Mouse (Mus musculus) limb, embryonic 10.5 days (tissue): ENCODE data around the gene Fam192a. TPM values are rescaled to one million over a fixed set of nuclear protein-coding genes. Genes with fewer than 3 reads are reported as not detected.

Experiments used
- DNase-seq: peaks from one replicate; pipeline ENCODE4 v3.0.0-alpha.2; 2017; ENCODE audit warnings: low spot score
- H3K27ac ChIP-seq: fragments of 300-500 bp; sonication (generic); 2 replicates; pipeline ENCODE4 v1.5.1; 2016; ENCODE audit warnings: mild to moderate bottlenecking
- H3K27me3 ChIP-seq: fragments of 300-500 bp; sonication (generic); 2 replicates; pipeline ENCODE4 v1.6.1; 2016; ENCODE audit warnings: low read depth, mild to moderate bottlenecking; ENCODE audit not compliant: poor library complexity, severe bottlenecking
- H3K36me3 ChIP-seq: fragments of 300-500 bp; sonication (generic); 2 replicates; pipeline ENCODE4 v1.6.1; 2016; ENCODE audit warnings: mild to moderate bottlenecking, moderate library complexity
- H3K4me1 ChIP-seq: fragments of 300-500 bp; sonication (generic); 2 replicates; pipeline ENCODE4 v1.6.1; 2016
- H3K4me3 ChIP-seq: fragments of 300-500 bp; sonication (generic); 2 replicates; pipeline ENCODE4 v1.5.1; 2016; ENCODE audit warnings: mild to moderate bottlenecking, moderate library complexity
- H3K9me3 ChIP-seq: fragments of 300-500 bp; sonication (generic); replicated peaks from 2 replicates; pipeline ENCODE4 v1.6.1; 2016; ENCODE audit warnings: mild to moderate bottlenecking
- WGBS: fragments of 180-500 bp; shearing (Covaris S2); methylation state at CpG from one replicate; pipeline ENCODE4 v1.1.7; 2016; 5-methylcytosine and 5-hydroxymethylcytosine counted together
- polyA plus RNA-seq: library from polyadenylated mRNA; unstranded; fragments of >200 nt; fragmentation: Nextera tagmentation; extraction: Ambion mirVana; gene quantifications from 2 replicates; pipeline ENCODE4 v1.2.1, GENCODE M21; 2016

The Fam192a gene
- polyA plus RNA-seq, 1 experiment from 2014 or later, result 81.0 TPM

GRCm38 (mm10) chr8:94540025-94540424 lies 61.8 kb downstream of the Fam192a start:
- no peaks in the 10 kb centered on the region for H3K9me3 ChIP-seq
- H3K27ac ChIP-seq, result no peak overlapping the region
- no peak overlapping the region for H3K4me3 ChIP-seq
- H3K36me3 ChIP-seq, result no peaks in the 10 kb centered on the region
- no peak for DNase-seq
- WGBS, result 79% methylated on average over 2 of the region's 2 CpGs
- peaks cover 20% of the 10 kb centered on the region for H3K27me3 ChIP-seq
- peaks cover 9% of the 10 kb centered on the region for H3K4me1 ChIP-seq

DNA sequence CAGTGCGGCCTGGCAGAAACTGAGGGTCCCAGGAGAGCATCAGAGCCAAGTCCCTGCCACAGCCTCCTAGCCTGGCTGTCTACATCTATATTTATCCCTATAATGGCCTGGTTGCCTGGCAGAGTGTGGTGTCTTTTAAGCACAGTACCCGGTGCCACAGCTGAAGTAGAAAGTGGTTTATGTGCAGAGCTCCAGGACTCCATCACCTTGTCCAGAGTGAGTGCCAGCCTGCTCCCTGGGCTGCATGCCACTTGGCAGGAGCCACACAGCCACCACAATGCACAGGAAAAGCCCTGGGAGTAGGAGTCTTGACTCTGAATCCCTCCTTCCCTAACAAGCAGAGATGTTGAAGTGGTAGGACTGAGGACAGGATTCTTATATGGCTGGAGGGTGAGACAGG lies 64.3 kb downstream of the Fam192a start:
- Histone ChIP-seq H3K27me3 (peaks cover 45% of the 10 kb centered on the region), H3K4me3 (no peak overlapping the region), H3K36me3 (no peaks in the 10 kb centered on the region), H3K4me1 (peaks cover 14% of the 10 kb centered on the region), H3K9me3 (no peaks in the 10 kb centered on the region), H3K27ac (no peak overlapping the region)
- 91% methylated on average over 2 of the region's 2 CpGs for WGBS
- no peak for DNase-seq

DNA sequence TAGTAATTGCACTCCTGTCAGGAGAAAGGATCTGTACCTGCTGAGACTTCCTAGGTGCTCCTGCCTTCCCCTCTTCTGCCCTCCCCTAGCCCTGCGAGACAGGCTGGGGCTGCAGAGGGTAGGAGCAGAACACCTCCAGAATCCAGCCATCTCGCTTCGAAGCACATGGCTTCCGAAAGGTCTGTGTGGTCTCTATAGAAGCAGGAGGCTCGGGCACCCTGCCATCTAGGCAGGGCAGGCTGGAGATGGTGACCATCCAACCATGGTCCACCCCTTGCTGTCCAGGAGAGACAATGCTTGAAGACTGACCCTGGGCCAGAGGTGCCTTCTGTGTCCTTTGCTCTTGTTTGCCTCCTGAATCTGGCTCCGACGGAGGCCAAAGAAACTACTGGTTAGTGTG lies 66.2 kb downstream of the Fam192a start:
- Histone ChIP-seq H3K36me3 (no peaks in the 10 kb centered on the region), H3K4me3 (no peak overlapping the region), H3K9me3 (no peaks in the 10 kb centered on the region), H3K27ac (no peak overlapping the region), H3K27me3 (peaks cover 63% of the 10 kb centered on the region), H3K4me1 (peaks cover 20% of the 10 kb centered on the region)
- DNase-seq, result no peak
- 87% methylated on average over 7 of the region's 7 CpGs for WGBS

DNA sequence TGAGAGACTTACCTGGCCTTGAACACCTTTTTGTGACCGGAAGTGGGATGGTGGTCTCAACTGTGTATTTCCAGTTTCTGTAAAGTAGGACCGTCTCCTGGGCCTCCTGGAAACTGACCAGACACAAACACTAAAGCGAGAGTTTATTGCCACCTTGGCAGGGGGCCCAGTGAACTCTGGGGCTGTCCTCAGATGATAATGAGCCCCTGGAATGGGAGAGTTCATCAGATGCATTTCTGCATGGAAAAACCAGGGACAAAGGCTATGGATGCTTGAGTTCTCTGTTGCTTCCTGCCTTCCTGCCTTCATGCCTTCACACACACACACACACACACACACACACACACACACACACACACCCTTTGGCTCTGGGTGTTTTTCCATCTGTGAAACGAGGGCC lies 67.2 kb downstream of the Fam192a start:
- DNase-seq, result no peak
- 29% methylated on average over 4 of the region's 4 CpGs for WGBS
- Histone ChIP-seq H3K27me3 (peaks cover 71% of the 10 kb centered on the region), H3K4me1 (peaks cover 20% of the 10 kb centered on the region), H3K27ac (no peak overlapping the region), H3K9me3 (no peaks in the 10 kb centered on the region), H3K4me3 (no peak overlapping the region), H3K36me3 (no peaks in the 10 kb centered on the region)

DNA sequence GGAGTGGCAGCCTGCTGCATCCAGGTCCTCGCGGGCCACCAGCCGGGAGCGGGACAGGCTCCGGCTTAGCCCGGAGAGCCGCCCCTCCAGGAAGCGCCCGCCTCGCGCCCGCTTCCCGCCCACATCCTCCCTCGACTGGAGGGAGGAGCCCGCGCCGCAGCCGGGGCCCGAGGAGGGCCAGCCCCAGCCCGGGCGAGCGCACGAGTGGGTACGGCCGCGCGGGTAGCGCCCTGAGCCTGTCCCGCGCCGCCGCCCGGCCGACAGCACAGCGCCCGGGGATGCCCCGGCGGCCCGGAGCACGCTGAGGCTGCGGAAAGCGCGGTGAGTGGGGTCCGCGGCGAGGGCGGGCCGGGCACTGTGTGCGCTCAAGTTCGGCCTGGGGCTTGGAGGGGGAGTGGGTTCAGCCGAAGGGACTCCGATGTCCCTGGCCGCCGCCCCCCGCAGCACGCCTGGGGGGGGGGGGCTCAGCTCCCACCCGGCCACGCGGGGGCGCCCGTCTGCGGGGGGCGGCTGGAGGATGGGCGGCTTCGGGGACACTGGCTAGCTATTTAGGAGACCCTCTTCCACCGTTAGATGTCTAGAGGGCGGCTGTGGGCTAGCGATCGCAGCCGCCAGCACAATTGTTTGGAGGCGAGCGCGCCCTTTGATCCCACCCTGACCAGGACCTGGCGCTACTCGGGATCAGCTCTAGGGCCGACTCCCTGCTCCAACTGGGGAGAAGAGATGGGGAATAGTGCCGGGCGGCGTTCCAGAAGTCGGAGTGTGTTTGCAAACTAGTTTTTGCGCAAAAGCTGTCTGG lies 68.7 kb downstream of the Fam192a start, which contains the start of gene Cpne2:
Cpne2 (plus strand) TSS at position 118 of the 799 bp plus-strand sequence.
- H3K36me3 ChIP-seq, result no peaks in the 10 kb centered on the region
- peaks cover 72% of the 10 kb centered on the region for H3K27me3 ChIP-seq
- peak within 1 kb of the TSS; percentile 76 for H3K4me3 ChIP-seq
- no peaks in the 10 kb centered on the region for H3K9me3 ChIP-seq
- peaks cover 20% of the 10 kb centered on the region for H3K4me1 ChIP-seq
- H3K27ac ChIP-seq, result peak within 1 kb of the TSS; percentile 83
- WGBS, result under 1% methylated on average over 76 of the region's 81 CpGs
- DNase-seq, result peak; percentile 77

DNA sequence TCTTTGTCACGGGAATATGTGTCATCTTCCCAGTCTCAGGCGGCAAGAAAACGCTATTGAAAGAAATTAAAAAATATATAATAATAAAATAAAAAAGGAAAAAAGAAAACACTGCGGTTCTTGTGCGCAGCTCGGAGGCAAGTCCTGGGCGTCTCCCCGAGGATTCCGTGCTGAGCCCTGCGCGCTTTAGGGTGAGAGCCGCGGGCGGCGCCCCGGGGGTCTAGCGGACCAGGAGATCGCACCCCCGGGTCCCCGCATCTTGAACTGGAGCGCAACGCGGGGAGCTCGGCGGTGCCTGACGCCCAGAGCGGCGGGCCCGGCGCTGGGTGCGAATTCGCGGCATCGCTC lies 69.3 kb downstream of the Fam192a start:
- Histone ChIP-seq H3K36me3 (no peaks in the 10 kb centered on the region), H3K4me1 (peaks cover 20% of the 10 kb centered on the region), H3K9me3 (no peaks in the 10 kb centered on the region), H3K4me3 (peak overlapping the region; percentile 76), H3K27me3 (peaks cover 72% of the 10 kb centered on the region), H3K27ac (peak overlapping the region; percentile 83)
- DNase-seq, result no peak
- under 1% methylated on average over 29 of the region's 34 CpGs for WGBS

DNA sequence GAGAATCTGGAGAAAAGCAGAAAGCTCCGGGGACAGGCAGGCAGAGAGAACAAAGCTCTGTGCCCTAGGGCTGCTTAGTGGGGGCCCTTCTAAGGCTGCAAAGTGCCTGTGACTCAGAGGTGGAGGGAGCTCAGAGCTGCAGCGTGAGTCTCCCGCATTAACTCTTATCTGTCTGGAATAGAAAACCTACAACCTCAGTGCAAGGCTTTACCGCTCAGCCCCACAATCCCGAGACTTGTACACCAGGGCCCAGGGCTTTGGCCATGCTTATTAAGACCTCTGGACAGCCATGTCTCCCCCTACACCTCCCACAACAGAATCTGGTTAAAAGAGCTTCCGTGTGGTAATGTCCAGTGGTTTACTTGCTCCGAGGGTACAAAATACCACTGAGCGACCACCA lies 69.8 kb downstream of the Fam192a start:
- WGBS, result 5% methylated on average over 8 of the region's 8 CpGs
- Histone ChIP-seq H3K27ac (no peak overlapping the region), H3K36me3 (no peaks in the 10 kb centered on the region), H3K4me3 (peak overlapping the region; percentile 76), H3K4me1 (peaks cover 20% of the 10 kb centered on the region), H3K9me3 (no peaks in the 10 kb centered on the region), H3K27me3 (peaks cover 71% of the 10 kb centered on the region)
- DNase-seq, result peak; percentile 59

DNA sequence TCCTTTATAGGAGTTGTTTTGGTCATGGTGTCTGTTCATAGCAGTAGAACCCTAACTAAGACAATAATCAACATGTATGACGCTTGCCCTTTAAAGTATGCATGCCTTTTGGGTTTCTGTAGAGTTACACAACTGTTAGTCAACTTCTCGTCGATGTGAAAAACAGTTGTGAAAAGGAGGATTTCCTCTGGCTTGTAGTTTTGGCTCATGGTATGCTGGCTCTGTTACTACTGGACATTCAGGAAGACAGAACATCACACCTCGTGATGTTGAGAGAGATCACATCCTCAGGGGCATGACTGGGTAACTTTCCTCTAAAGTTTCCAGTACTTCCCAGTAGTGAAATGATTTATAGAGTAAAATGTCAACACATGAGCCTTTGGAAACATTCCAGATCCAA lies 71.2 kb downstream of the Fam192a start:
- 92% methylated on average over 4 of the region's 4 CpGs for WGBS

GRCm38 (mm10) chr8:94529875-94530274 lies 71.9 kb downstream of the Fam192a start:
- peaks cover 51% of the 10 kb centered on the region for H3K27me3 ChIP-seq
- peaks cover 20% of the 10 kb centered on the region for H3K4me1 ChIP-seq

More for the DNA sequence above, 71.2 kb downstream of the Fam192a start:
- Histone ChIP-seq H3K4me3 (no peak overlapping the region), H3K9me3 (no peaks in the 10 kb centered on the region), H3K27me3 (peaks cover 58% of the 10 kb centered on the region), H3K27ac (no peak overlapping the region), H3K36me3 (no peaks in the 10 kb centered on the region), H3K4me1 (peaks cover 20% of the 10 kb centered on the region)
- no peak for DNase-seq

GRCm38 (mm10) chr8:94528245-94528644 lies 73.6 kb downstream of the Fam192a start:
- 56% methylated on average over 4 of the region's 4 CpGs for WGBS
- no peak overlapping the region for H3K27ac ChIP-seq
- no peaks in the 10 kb centered on the region for H3K9me3 ChIP-seq
- peaks cover 14% of the 10 kb centered on the region for H3K4me1 ChIP-seq
- no peak overlapping the region for H3K4me3 ChIP-seq
- peaks cover 34% of the 10 kb centered on the region for H3K27me3 ChIP-seq
- no peak for DNase-seq
- no peaks in the 10 kb centered on the region for H3K36me3 ChIP-seq

More at GRCm38 (mm10) chr8:94529875-94530274, 71.9 kb downstream of the Fam192a start:
- WGBS, result 75% methylated on average over 4 of the region's 4 CpGs
- no peak for DNase-seq
- H3K27ac ChIP-seq, result no peak overlapping the region
- H3K9me3 ChIP-seq, result no peaks in the 10 kb centered on the region
- H3K36me3 ChIP-seq, result no peaks in the 10 kb centered on the region
- no peak overlapping the region for H3K4me3 ChIP-seq

DNA sequence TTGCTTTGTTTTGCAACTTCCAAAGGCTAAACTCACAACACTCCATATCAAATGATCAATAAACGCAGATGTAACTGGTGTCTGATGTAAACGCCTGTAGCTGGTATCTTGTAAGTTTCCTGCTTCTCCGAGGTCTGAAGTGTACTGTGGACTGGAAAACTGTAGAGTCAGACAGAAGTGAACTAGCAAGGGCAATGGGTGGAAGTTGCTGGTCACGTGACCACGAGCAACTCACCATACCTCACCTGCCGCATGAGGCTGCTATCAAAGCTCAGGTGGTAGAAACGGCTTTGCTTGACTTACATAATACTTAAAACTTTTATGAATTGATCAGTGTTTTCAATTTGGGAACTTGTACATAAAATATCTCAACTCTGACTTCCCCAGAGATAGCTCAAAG lies 74.6 kb downstream of the Fam192a start:
- H3K9me3 ChIP-seq, result no peaks in the 10 kb centered on the region
- no peak for DNase-seq
- H3K36me3 ChIP-seq, result no peaks in the 10 kb centered on the region
- peaks cover 5% of the 10 kb centered on the region for H3K4me1 ChIP-seq
- H3K4me3 ChIP-seq, result no peak overlapping the region
- H3K27ac ChIP-seq, result no peak overlapping the region
- peaks cover 24% of the 10 kb centered on the region for H3K27me3 ChIP-seq
- WGBS, result 83% methylated on average over 7 of the region's 7 CpGs

GRCm38 (mm10) chr8:94524554-94524953 lies 77.2 kb downstream of the Fam192a start:
- Histone ChIP-seq H3K36me3 (no peaks in the 10 kb centered on the region), H3K27ac (no peak overlapping the region), H3K4me3 (no peak overlapping the region), H3K9me3 (no peaks in the 10 kb centered on the region), H3K4me1 (no peaks in the 10 kb centered on the region), H3K27me3 (no peaks in the 10 kb centered on the region)
- DNase-seq, result no peak
- 91% methylated on average over 9 of the region's 9 CpGs for WGBS
